Mouse (Mus musculus) thymus, adult 2 months (tissue): ENCODE measurements around the gene Olfr1030.

Experiments used
- CTCF ChIP-seq: fragments of 200-500 bp; IDR thresholded peaks from 2 replicates; pipeline ENCODE4 v1.5.1; 2012; ENCODE audit warnings: mild to moderate bottlenecking, control low read depth, low read length, moderate library complexity, borderline replicate concordance; ENCODE audit not compliant: control insufficient read depth, poor library complexity, insufficient read depth; ENCODE audit errors: extremely low read depth
- POLR2A ChIP-seq: fragments of 200-500 bp; IDR thresholded peaks from 2 replicates; pipeline ENCODE4 v1.6.1; 2012; ENCODE audit warnings: mild to moderate bottlenecking, low read length, control low read depth, moderate library complexity; ENCODE audit not compliant: control insufficient read depth, poor library complexity, insufficient read depth; ENCODE audit errors: extremely low read depth

DNA sequence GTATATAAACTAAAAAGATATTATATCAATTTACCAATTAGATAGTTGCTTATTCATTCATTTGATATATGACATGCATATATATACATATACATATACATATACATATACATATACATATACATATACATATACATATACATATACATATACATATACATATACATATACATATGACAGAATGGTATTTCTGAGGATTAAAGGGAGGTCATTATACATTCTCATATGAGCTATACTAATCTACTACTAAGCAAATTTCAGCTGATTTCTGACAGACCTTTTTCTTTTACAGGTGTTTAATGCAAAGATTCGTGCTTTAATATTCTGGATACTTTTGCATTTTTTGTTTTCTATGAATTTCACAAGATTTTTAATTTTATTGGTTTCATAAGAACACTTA, 28.9 kb upstream of the Olfr1030 start, which contains the start of gene Olfr1028:
- TF ChIP-seq POLR2A: no peak
- no peak for TF ChIP-seq CTCF
